Mouse (Mus musculus) neural tube, postnatal 0 days (tissue): ENCODE data around the gene Uap1l1. TPM values are rescaled to one million over a fixed set of nuclear protein-coding genes. Genes with fewer than 3 reads are reported as not detected.

Experiments used
- polyA plus RNA-seq: library from polyadenylated mRNA; unstranded; fragments of >200 nt; fragmentation: Nextera tagmentation; extraction: Ambion mirVana; gene quantifications from 2 replicates; pipeline ENCODE4 v1.2.1, GENCODE M21; 2015

Gene Uap1l1
- polyA plus RNA-seq: 19.7 and 22.7 TPM in 2 replicates

GRCm38 (mm10) chr2:25365091-25365761, at the start of gene Uap1l1:
Uap1l1 (minus strand) TSS chr2:25365682.

GRCm38 (mm10) chr2:25399051-25399450, 33.6 kb upstream of the Uap1l1 start, which contains the start of gene Npdc1:
Npdc1 (plus strand) TSS chr2:25399351.

GRCm38 (mm10) chr2:25395721-25396596, 30.5 kb upstream of the Uap1l1 start, which contains the start of gene Entpd2:
Entpd2 (plus strand) TSS chr2:25395874.

GRCm38 (mm10) chr2:25371764-25372643, 6.5 kb upstream of the Uap1l1 start, which contains the start of gene Sapcd2:
Sapcd2 (plus strand) TSS chr2:25372321.

GRCm38 (mm10) chr2:25356208-25357079, 9.0 kb downstream of the Uap1l1 start, which contains the start of gene Dpp7:
Dpp7 (minus strand) TSS chr2:25356359.

GRCm38 (mm10) chr2:25332286-25333160, 33.0 kb downstream of the Uap1l1 start, which contains the start of gene Man1b1:
Man1b1 (plus strand) TSS chr2:25332338.

GRCm38 (mm10) chr2:25318971-25319773, 46.3 kb downstream of the Uap1l1 start, which contains the start of gene Grin1:
Grin1 (minus strand) TSS chr2:25319187.

Other genes with a start within 250 kb of the Uap1l1 start
- gene Nrarp, start 184.9 kb downstream of the Uap1l1 start, polyA plus RNA-seq: 15.8 TPM in 2 replicates
- gene Tor4a, start 168.8 kb downstream of the Uap1l1 start, polyA plus RNA-seq: 1.7 and 2.2 TPM in 2 replicates
- 73.6 and 78.9 TPM in 2 replicates for gene Nelfb, start 154.2 kb downstream of the Uap1l1 start, polyA plus RNA-seq
- gene Stpg3, start 151.0 kb downstream of the Uap1l1 start, polyA plus RNA-seq: 0.12 TPM in 1 of 2 replicates, not detected in the other
- gene Fam166a, start 146.9 kb downstream of the Uap1l1 start, polyA plus RNA-seq: 0.53 TPM in 1 of 2 replicates, not detected in the other
- 538 and 555 TPM in 2 replicates for gene Tubb4b, start 141.0 kb downstream of the Uap1l1 start, polyA plus RNA-seq
- gene Slc34a3, start 131.3 kb downstream of the Uap1l1 start, polyA plus RNA-seq: not detected in 2 replicates
- gene Rnf224, start 128.9 kb downstream of the Uap1l1 start, polyA plus RNA-seq: not detected in 2 replicates
- gene Rnf208, start 123.4 kb downstream of the Uap1l1 start, polyA plus RNA-seq: 233 and 275 TPM in 2 replicates
- gene Cysrt1, start 123.2 kb downstream of the Uap1l1 start, polyA plus RNA-seq: 0.18 TPM in 1 of 2 replicates, not detected in the other
- gene AL732309.1, start 118.8 kb downstream of the Uap1l1 start, polyA plus RNA-seq: 2.6 and 3.2 TPM in 2 replicates
- gene Tmem203, start 110.2 kb downstream of the Uap1l1 start, polyA plus RNA-seq: 23.8 and 25.9 TPM in 2 replicates
- gene Tprn, start 103.1 kb downstream of the Uap1l1 start, polyA plus RNA-seq: 15.4 and 16.4 TPM in 2 replicates
- 166 and 169 TPM in 2 replicates for gene Ssna1, start 93.2 kb downstream of the Uap1l1 start, polyA plus RNA-seq
- gene Anapc2, start 93.2 kb downstream of the Uap1l1 start, polyA plus RNA-seq: 86.3 and 90.8 TPM in 2 replicates
- 0.34 TPM in 1 of 2 replicates, not detected in the other for gene Tmem210, start 77.5 kb downstream of the Uap1l1 start, polyA plus RNA-seq
- gene Lrrc26, start 75.8 kb downstream of the Uap1l1 start, polyA plus RNA-seq: 0.13 and 0.38 TPM in 2 replicates
- 89.6 and 112 TPM in 2 replicates for gene Grin1, start 46.5 kb downstream of the Uap1l1 start, polyA plus RNA-seq
- 46.6 and 48.4 TPM in 2 replicates for gene Man1b1, start 33.3 kb downstream of the Uap1l1 start, polyA plus RNA-seq
- gene Dpp7, start 9.3 kb downstream of the Uap1l1 start, polyA plus RNA-seq: 20.6 and 20.9 TPM in 2 replicates
- gene Sapcd2, start 6.6 kb upstream of the Uap1l1 start, polyA plus RNA-seq: 16.8 and 18.2 TPM in 2 replicates
- gene Entpd2, start 30.2 kb upstream of the Uap1l1 start, polyA plus RNA-seq: 15.6 and 17.4 TPM in 2 replicates
- 405 and 457 TPM in 2 replicates for gene Npdc1, start 33.7 kb upstream of the Uap1l1 start, polyA plus RNA-seq
- 0.30 and 0.41 TPM in 2 replicates for gene Fut7, start 57.6 kb upstream of the Uap1l1 start, polyA plus RNA-seq
- 11.5 and 17.0 TPM in 2 replicates for gene Abca2, start 63.0 kb upstream of the Uap1l1 start, polyA plus RNA-seq
- gene Clic3, start 91.2 kb upstream of the Uap1l1 start, polyA plus RNA-seq: 1.3 and 1.8 TPM in 2 replicates
- gene Paxx, start 95.4 kb upstream of the Uap1l1 start, polyA plus RNA-seq: 131 and 140 TPM in 2 replicates
- gene Ptgds, start 104.4 kb upstream of the Uap1l1 start, polyA plus RNA-seq: 1,109 and 2,669 TPM in 2 replicates
- gene Lcn12, start 128.2 kb upstream of the Uap1l1 start, polyA plus RNA-seq: not detected in 2 replicates
- gene Fbxw5, start 135.1 kb upstream of the Uap1l1 start, polyA plus RNA-seq: 103 and 115 TPM in 2 replicates
- gene C8g, start 136.0 kb upstream of the Uap1l1 start, polyA plus RNA-seq: 6.2 TPM in 2 replicates
- gene Traf2, start 181.3 kb upstream of the Uap1l1 start, polyA plus RNA-seq: 11.9 and 12.1 TPM in 2 replicates
- gene Edf1, start 192.2 kb upstream of the Uap1l1 start, polyA plus RNA-seq: 403 and 421 TPM in 2 replicates
- gene Mamdc4, start 209.2 kb upstream of the Uap1l1 start, polyA plus RNA-seq: 1.0 and 3.1 TPM in 2 replicates
- gene Phpt1, start 209.5 kb upstream of the Uap1l1 start, polyA plus RNA-seq: 251 and 258 TPM in 2 replicates
- 20.4 and 21.5 TPM in 2 replicates for gene Ajm1, start 216.1 kb upstream of the Uap1l1 start, polyA plus RNA-seq
- 56.5 and 61.3 TPM in 2 replicates for gene Rabl6, start 242.8 kb upstream of the Uap1l1 start, polyA plus RNA-seq